Mouse (Mus musculus) Muller cell, postnatal 12 days (primary cell): Measurements from ENCODE around the gene Mrpl45.

ENCODE experiments used
- DNase-seq: peaks from one replicate; pipeline ENCODE4 v3.0.0-alpha.2; 2015; ENCODE audit errors: inconsistent ontology term

Gene Mrpl45

GRCm38 (mm10) chr11:97333044-97333443, 17.5 kb downstream of the Mrpl45 start:
- no peak for DNase-seq

GRCm38 (mm10) chr11:97333896-97334295, 18.4 kb downstream of the Mrpl45 start:
- DNase-seq, result no peak

- no peak for DNase-seq
Measured at GRCm38 (mm10) chr11:97334400-97334799, 18.9 kb downstream of the Mrpl45 start.

GRCm38 (mm10) chr11:97336238-97336637, 20.7 kb downstream of the Mrpl45 start:
- no peak for DNase-seq

GRCm38 (mm10) chr11:97336751-97337345, 21.3 kb downstream of the Mrpl45 start:
- no peak for DNase-seq

GRCm38 (mm10) chr11:97337363-97337762, 21.8 kb downstream of the Mrpl45 start:
- no peak for DNase-seq

- no peak for DNase-seq
Measured at GRCm38 (mm10) chr11:97338302-97338976, 22.9 kb downstream of the Mrpl45 start.

GRCm38 (mm10) chr11:97338977-97339315, 23.4 kb downstream of the Mrpl45 start:
- peak; percentile 58 for DNase-seq

- no peak for DNase-seq
Measured at GRCm38 (mm10) chr11:97343175-97343574, 27.7 kb downstream of the Mrpl45 start.

GRCm38 (mm10) chr11:97343619-97344018, 28.1 kb downstream of the Mrpl45 start:
- no peak for DNase-seq

GRCm38 (mm10) chr11:97345446-97345845, 29.9 kb downstream of the Mrpl45 start:
- no peak for DNase-seq

- no peak for DNase-seq
Measured at GRCm38 (mm10) chr11:97346383-97346782, 30.9 kb downstream of the Mrpl45 start.

- DNase-seq, result no peak
Measured at GRCm38 (mm10) chr11:97347291-97347690, 31.8 kb downstream of the Mrpl45 start.

- peak; percentile 89 for DNase-seq
Measured at GRCm38 (mm10) chr11:97350035-97350434, 34.5 kb downstream of the Mrpl45 start.

- DNase-seq, result no peak
Measured at GRCm38 (mm10) chr11:97352027-97352684, 36.6 kb downstream of the Mrpl45 start, which contains the start of gene Gpr179. Gene Gpr179, minus strand, starts transcription at chr11:97352077.

- DNase-seq, result no peak
Measured at GRCm38 (mm10) chr11:97352935-97353597, 37.5 kb downstream of the Mrpl45 start.

- no peak for DNase-seq
Measured at GRCm38 (mm10) chr11:97354646-97355045, 39.1 kb downstream of the Mrpl45 start.

- no peak for DNase-seq
Measured at GRCm38 (mm10) chr11:97355247-97355646, 39.7 kb downstream of the Mrpl45 start.

GRCm38 (mm10) chr11:97357663-97358062, 42.1 kb downstream of the Mrpl45 start:
- DNase-seq, result peak; percentile 66

GRCm38 (mm10) chr11:97361948-97362648, 46.6 kb downstream of the Mrpl45 start, which contains the start of gene Socs7:
Gene Socs7, plus strand, starts transcription at chr11:97362551.
- DNase-seq, result peak; percentile 97

GRCm38 (mm10) chr11:97362649-97362942, 47.1 kb downstream of the Mrpl45 start:
- no peak for DNase-seq
